Mouse (Mus musculus): ENCODE measurements around the gene Mettl6. TPM values are rescaled to one million over a fixed set of nuclear protein-coding genes. Genes with fewer than 3 reads are reported as not detected.

Mettl6 gene
- polyA plus RNA-seq, 1 experiment from 2014 or later: 50.4 TPM

- 88% methylated on average over 2 of the region's 2 CpGs for WGBS
These were observed 21.1 kb upstream of the Mettl6 start for GRCm38 (mm10) chr14:31515895-31516294.

GRCm38 (mm10) chr14:31510322-31510721 lies 15.5 kb upstream of the Mettl6 start:
- Histone ChIP-seq H3K4me2 (ENCODE audit: low read depth, low read length) (no peak overlapping the region), H3K36me3 (ENCODE audit: control insufficient read depth, insufficient read depth, low read length) (peaks cover 26% of the 10 kb centered on the region), H3K9ac (ENCODE audit: low read length) (no peak overlapping the region), H3K4me1 (ENCODE audit: control insufficient read depth, insufficient read depth, low read length) (no peaks in the 10 kb centered on the region), H3K27me3 (ENCODE audit: control insufficient read depth, insufficient read depth, low read length) (no peaks in the 10 kb centered on the region), H3K9me3 (replicated peaks; ENCODE audit: control insufficient read depth, low read length) (peaks cover 7% of the 10 kb centered on the region; the same call in 1 of the 2 replicates), H3K4me3 (replicated peaks; ENCODE audit: low read length) (no peak overlapping the region), H3K27ac (ENCODE audit: low read length) (no peak overlapping the region)
- WGBS: 86% methylated on average over 3 of the region's 3 CpGs
- ATAC-seq (ENCODE audit: insufficient read depth, low FRiP score): no peak

More at GRCm38 (mm10) chr14:31515895-31516294, 21.1 kb upstream of the Mettl6 start:
- H3K4me1 ChIP-seq (ENCODE audit: control insufficient read depth, insufficient read depth, low read length): peaks cover 4% of the 10 kb centered on the region; the same call in 1 of the 2 replicates
- H3K4me2 ChIP-seq (ENCODE audit: low read depth, low read length): no peak overlapping the region
- H3K27ac ChIP-seq (ENCODE audit: low read length): no peak overlapping the region
- H3K9ac ChIP-seq (ENCODE audit: low read length): no peak overlapping the region
- no peaks in the 10 kb centered on the region for H3K27me3 ChIP-seq (ENCODE audit: control insufficient read depth, insufficient read depth, low read length)
- H3K9me3 ChIP-seq (replicated peaks; ENCODE audit: control insufficient read depth, low read length): peaks cover 7% of the 10 kb centered on the region; the same call in 1 of the 2 replicates
- H3K36me3 ChIP-seq (ENCODE audit: control insufficient read depth, insufficient read depth, low read length): no peaks in the 10 kb centered on the region
- H3K4me3 ChIP-seq (replicated peaks; ENCODE audit: low read length): no peak overlapping the region
- ATAC-seq (ENCODE audit: insufficient read depth, low FRiP score): no peak

GRCm38 (mm10) chr14:31509911-31510310 lies 15.1 kb upstream of the Mettl6 start:
- H3K27ac ChIP-seq (ENCODE audit: low read length): no peak overlapping the region
- peaks cover 7% of the 10 kb centered on the region; the same call in 1 of the 2 replicates for H3K9me3 ChIP-seq (replicated peaks; ENCODE audit: control insufficient read depth, low read length)
- peaks cover 26% of the 10 kb centered on the region for H3K36me3 ChIP-seq (ENCODE audit: control insufficient read depth, insufficient read depth, low read length)
- ATAC-seq (ENCODE audit: insufficient read depth, low FRiP score): no peak
- H3K4me2 ChIP-seq (ENCODE audit: low read depth, low read length): no peak overlapping the region
- 95% methylated on average over 2 of the region's 2 CpGs for WGBS
- H3K9ac ChIP-seq (ENCODE audit: low read length): no peak overlapping the region
- no peaks in the 10 kb centered on the region for H3K27me3 ChIP-seq (ENCODE audit: control insufficient read depth, insufficient read depth, low read length)
- H3K4me1 ChIP-seq (ENCODE audit: control insufficient read depth, insufficient read depth, low read length): no peaks in the 10 kb centered on the region
- no peak overlapping the region for H3K4me3 ChIP-seq (replicated peaks; ENCODE audit: low read length)

GRCm38 (mm10) chr14:31506456-31506855 lies 11.6 kb upstream of the Mettl6 start:
- Histone ChIP-seq H3K4me3 (replicated peaks; ENCODE audit: low read length) (no peak overlapping the region), H3K9ac (ENCODE audit: low read length) (no peak overlapping the region), H3K4me2 (ENCODE audit: low read depth, low read length) (no peak overlapping the region), H3K27ac (ENCODE audit: low read length) (no peak overlapping the region), H3K4me1 (ENCODE audit: control insufficient read depth, insufficient read depth, low read length) (no peaks in the 10 kb centered on the region), H3K9me3 (replicated peaks; ENCODE audit: control insufficient read depth, low read length) (no peaks in the 10 kb centered on the region), H3K36me3 (ENCODE audit: control insufficient read depth, insufficient read depth, low read length) (peaks cover 42% of the 10 kb centered on the region), H3K27me3 (ENCODE audit: control insufficient read depth, insufficient read depth, low read length) (no peaks in the 10 kb centered on the region)
- 88% methylated on average over 6 of the region's 6 CpGs for WGBS
- no peak for ATAC-seq (ENCODE audit: insufficient read depth, low FRiP score)

GRCm38 (mm10) chr14:31503406-31503805 lies 8.6 kb upstream of the Mettl6 start:
- no peak overlapping the region for H3K27ac ChIP-seq (ENCODE audit: low read length)
- no peak overlapping the region for H3K4me2 ChIP-seq (ENCODE audit: low read depth, low read length)
- 87% methylated on average over 13 of the region's 13 CpGs for WGBS
- H3K4me3 ChIP-seq (replicated peaks; ENCODE audit: low read length): no peak overlapping the region
- peaks cover 37% of the 10 kb centered on the region for H3K36me3 ChIP-seq (ENCODE audit: control insufficient read depth, insufficient read depth, low read length)
- H3K27me3 ChIP-seq (ENCODE audit: control insufficient read depth, insufficient read depth, low read length): no peaks in the 10 kb centered on the region
- H3K9me3 ChIP-seq (replicated peaks; ENCODE audit: control insufficient read depth, low read length): no peaks in the 10 kb centered on the region
- H3K4me1 ChIP-seq (ENCODE audit: control insufficient read depth, insufficient read depth, low read length): no peaks in the 10 kb centered on the region
- ATAC-seq (ENCODE audit: insufficient read depth, low FRiP score): no peak
- H3K9ac ChIP-seq (ENCODE audit: low read length): no peak overlapping the region

GRCm38 (mm10) chr14:31499526-31499925 lies 4.7 kb upstream of the Mettl6 start:
- peaks cover 16% of the 10 kb centered on the region for H3K36me3 ChIP-seq (ENCODE audit: control insufficient read depth, insufficient read depth, low read length)
- H3K4me3 ChIP-seq (replicated peaks; ENCODE audit: low read length): no peak overlapping the region
- no peak overlapping the region for H3K4me2 ChIP-seq (ENCODE audit: low read depth, low read length)
- no peaks in the 10 kb centered on the region for H3K27me3 ChIP-seq (ENCODE audit: control insufficient read depth, insufficient read depth, low read length)
- peaks cover 16% of the 10 kb centered on the region for H3K4me1 ChIP-seq (ENCODE audit: control insufficient read depth, insufficient read depth, low read length)
- ATAC-seq (ENCODE audit: insufficient read depth, low FRiP score): no peak
- H3K9ac ChIP-seq (ENCODE audit: low read length): no peak overlapping the region
- WGBS: 81% methylated on average over 1 of the region's 1 CpGs
- H3K27ac ChIP-seq (ENCODE audit: low read length): no peak overlapping the region
- no peaks in the 10 kb centered on the region for H3K9me3 ChIP-seq (replicated peaks; ENCODE audit: control insufficient read depth, low read length)

- H3K4me1 ChIP-seq (ENCODE audit: control insufficient read depth, insufficient read depth, low read length): peaks cover 24% of the 10 kb centered on the region
- ATAC-seq (ENCODE audit: insufficient read depth, low FRiP score): no peak
- no peak overlapping the region for H3K27ac ChIP-seq (ENCODE audit: low read length)
- no peaks in the 10 kb centered on the region for H3K27me3 ChIP-seq (ENCODE audit: control insufficient read depth, insufficient read depth, low read length)
- 31% methylated on average over 7 of the region's 7 CpGs for WGBS
- no peaks in the 10 kb centered on the region for H3K9me3 ChIP-seq (replicated peaks; ENCODE audit: control insufficient read depth, low read length)
- peak overlapping the region; percentile 92 for H3K4me3 ChIP-seq (replicated peaks; ENCODE audit: low read length)
- H3K9ac ChIP-seq (ENCODE audit: low read length): peak overlapping the region; percentile 96
- peaks cover 5% of the 10 kb centered on the region for H3K36me3 ChIP-seq (ENCODE audit: control insufficient read depth, insufficient read depth, low read length)
- H3K4me2 ChIP-seq (ENCODE audit: low read depth, low read length): peak overlapping the region; percentile 91
These were observed 1.4 kb upstream of the Mettl6 start for GRCm38 (mm10) chr14:31496241-31496646.

- peaks cover 24% of the 10 kb centered on the region for H3K4me1 ChIP-seq (ENCODE audit: control insufficient read depth, insufficient read depth, low read length)
- H3K27ac ChIP-seq (ENCODE audit: low read length): peak overlapping the region; percentile 82
- peak overlapping the region; percentile 92 for H3K4me3 ChIP-seq (replicated peaks; ENCODE audit: low read length)
- peak overlapping the region; percentile 91 for H3K4me2 ChIP-seq (ENCODE audit: low read depth, low read length)
- peak overlapping the region; percentile 96 for H3K9ac ChIP-seq (ENCODE audit: low read length)
- WGBS: 2% methylated on average over 8 of the region's 8 CpGs
- no peaks in the 10 kb centered on the region for H3K27me3 ChIP-seq (ENCODE audit: control insufficient read depth, insufficient read depth, low read length)
- no peak for ATAC-seq (ENCODE audit: insufficient read depth, low FRiP score)
- peaks cover 5% of the 10 kb centered on the region for H3K36me3 ChIP-seq (ENCODE audit: control insufficient read depth, insufficient read depth, low read length)
- no peaks in the 10 kb centered on the region for H3K9me3 ChIP-seq (replicated peaks; ENCODE audit: control insufficient read depth, low read length)
These were observed 698 bp upstream of the Mettl6 start for GRCm38 (mm10) chr14:31495538-31495937.

- peak; percentile 25 for ATAC-seq (ENCODE audit: insufficient read depth, low FRiP score)
- Histone ChIP-seq H3K4me3 (replicated peaks; ENCODE audit: low read length) (peak within 1 kb of the TSS; percentile 92), H3K9me3 (replicated peaks; ENCODE audit: control insufficient read depth, low read length) (no peaks in the 10 kb centered on the region), H3K9ac (ENCODE audit: low read length) (peak within 1 kb of the TSS; percentile 96), H3K4me2 (ENCODE audit: low read depth, low read length) (peak within 1 kb of the TSS; percentile 91), H3K4me1 (ENCODE audit: control insufficient read depth, insufficient read depth, low read length) (peaks cover 24% of the 10 kb centered on the region), H3K36me3 (ENCODE audit: control insufficient read depth, insufficient read depth, low read length) (peaks cover 5% of the 10 kb centered on the region; the same call in 1 of the 2 replicates), H3K27ac (ENCODE audit: low read length) (peak within 1 kb of the TSS; percentile 82), H3K27me3 (ENCODE audit: control insufficient read depth, insufficient read depth, low read length) (no peaks in the 10 kb centered on the region)
- 1% methylated on average over 37 of the region's 37 CpGs for WGBS
These were observed 378 bp downstream of the Mettl6 start, which contains the start of gene Eaf1 for GRCm38 (mm10) chr14:31494349-31494974. Eaf1 (plus strand) TSS chr14:31494399.

Measured in stomach, embryonic 16.5 days (tissue).